Mouse (Mus musculus) myocyte (in vitro differentiated cells): ENCODE results near the gene Zfp683.

Experiments used
- E2F4 ChIP-seq: IDR thresholded peaks from one replicate; pipeline ENCODE4 v1.6.1; 2011; ENCODE audit warnings: mild to moderate bottlenecking, control low read depth, moderate library complexity; ENCODE audit not compliant: insufficient read depth
- MAX ChIP-seq: IDR thresholded peaks from one replicate; pipeline ENCODE4 v1.6.1; 2011; ENCODE audit warnings: low read depth, mild to moderate bottlenecking, control low read depth
- POLR2A ChIP-seq: IDR thresholded peaks from one replicate; pipeline ENCODE4 v1.6.1; 2011; ENCODE audit warnings: low read depth, mild to moderate bottlenecking, control low read depth, moderate library complexity; ENCODE audit not compliant: insufficient read length
- POLR2AphosphoS2 ChIP-seq: IDR thresholded peaks from one replicate; pipeline ENCODE4 v1.6.1; 2011; ENCODE audit warnings: low read depth, control low read depth; ENCODE audit not compliant: insufficient read length
- TCF12 ChIP-seq: IDR thresholded peaks from one replicate; pipeline ENCODE4 v1.6.1; 2011; ENCODE audit warnings: mild to moderate bottlenecking, control low read depth; ENCODE audit not compliant: poor library complexity, insufficient read depth, severe bottlenecking
- USF1 ChIP-seq: IDR thresholded peaks from one replicate; pipeline ENCODE4 v1.6.1; 2011; ENCODE audit warnings: low read depth, mild to moderate bottlenecking, control low read depth, moderate library complexity

DNA sequence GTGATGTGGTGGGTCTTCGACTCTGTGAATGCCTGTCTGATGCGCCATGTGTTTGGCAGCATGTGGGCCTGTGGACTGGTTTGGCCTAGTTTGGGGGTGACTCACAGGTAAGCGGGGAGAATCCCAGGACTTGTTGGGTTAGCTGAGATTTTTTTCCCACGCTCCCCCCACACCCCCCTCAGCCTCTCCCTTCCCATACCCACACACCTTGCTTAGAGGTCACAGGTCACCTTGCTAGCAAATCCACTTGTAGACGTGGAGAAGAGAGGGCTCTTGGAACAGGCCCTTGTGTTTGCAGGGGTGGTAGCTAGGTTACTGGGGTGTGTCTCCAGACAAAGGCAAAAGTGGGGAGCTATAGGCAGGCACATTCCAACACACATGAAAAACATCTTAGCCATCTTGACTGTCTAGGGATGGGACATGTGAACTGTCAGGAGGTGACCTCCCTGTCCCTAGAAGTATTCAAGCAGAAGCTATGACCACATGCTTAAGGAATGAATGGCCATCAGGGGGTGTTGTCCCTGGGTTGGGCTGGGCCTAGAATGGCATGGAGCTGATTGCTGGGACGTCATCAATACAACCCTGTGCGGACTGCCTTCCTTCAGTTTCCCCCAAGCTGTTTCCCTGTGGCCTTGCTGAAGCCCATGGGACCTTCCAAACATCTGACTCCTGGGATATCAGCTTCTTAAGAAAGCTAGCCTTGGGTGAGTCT, 14.4 kb downstream of the Zfp683 start:
- TF ChIP-seq MAX (no peak), POLR2AphosphoS2 (no peak), POLR2A (no peak), TCF12 (no peak), E2F4 (no peak), USF1 (no peak)
